Mouse (Mus musculus) embryonic facial prominence, embryonic 14.5 days (tissue): ENCODE data around the gene Alg9. TPM values are rescaled to one million over a fixed set of nuclear protein-coding genes. Genes with fewer than 3 reads are reported as not detected.

Experiments used
- polyA plus RNA-seq: library from polyadenylated mRNA; unstranded; fragments of >200 nt; fragmentation: Nextera tagmentation; extraction: Ambion mirVana; gene quantifications from 2 replicates; pipeline ENCODE4 v1.2.1, GENCODE M21; 2014

Gene Alg9
- polyA plus RNA-seq, 1 experiment from 2014 or later = 35.7 TPM

Other genes with a start within 250 kb of the Alg9 start
- gene Pts, start 246.3 kb upstream of the Alg9 start, polyA plus RNA-seq = 61.3 and 63.3 TPM in 2 replicates
- gene Il18, start 220.2 kb upstream of the Alg9 start, polyA plus RNA-seq = 6.1 and 7.7 TPM in 2 replicates
- 0.15 and 0.16 TPM in 2 replicates for gene Bco2, start 219.8 kb upstream of the Alg9 start, polyA plus RNA-seq
- gene Tex12, start 213.7 kb upstream of the Alg9 start, polyA plus RNA-seq = 0.21 TPM in 1 of 2 replicates, not detected in the other
- gene Sdhd, start 171.2 kb upstream of the Alg9 start, polyA plus RNA-seq = 300 and 330 TPM in 2 replicates
- 239 and 285 TPM in 2 replicates for gene Timm8b, start 171.1 kb upstream of the Alg9 start, polyA plus RNA-seq
- gene Pih1d2, start 157.7 kb upstream of the Alg9 start, polyA plus RNA-seq = 3.2 and 5.8 TPM in 2 replicates
- gene Nkapd1, start 157.6 kb upstream of the Alg9 start, polyA plus RNA-seq = 21.5 and 24.3 TPM in 2 replicates
- gene Dlat, start 115.2 kb upstream of the Alg9 start, polyA plus RNA-seq = 60.1 and 65.9 TPM in 2 replicates
- 14.0 and 16.9 TPM in 2 replicates for gene Dixdc1, start 35.5 kb upstream of the Alg9 start, polyA plus RNA-seq
- gene 2310030G06Rik, start 28.5 kb upstream of the Alg9 start, polyA plus RNA-seq = 4.0 and 6.8 TPM in 2 replicates
- gene Cryab, start 23.7 kb upstream of the Alg9 start, polyA plus RNA-seq = 218 and 275 TPM in 2 replicates
- gene Hspb2, start 22.7 kb upstream of the Alg9 start, polyA plus RNA-seq = 112 and 136 TPM in 2 replicates
- gene Fdxacb1, start 6.8 kb upstream of the Alg9 start, polyA plus RNA-seq = 10.2 and 14.2 TPM in 2 replicates
- 32.5 and 41.2 TPM in 2 replicates for gene 1110032A03Rik, start 501 bp downstream of the Alg9 start, polyA plus RNA-seq
- 55.7 and 60.0 TPM in 2 replicates for gene Ppp2r1b, start 70.3 kb downstream of the Alg9 start, polyA plus RNA-seq
- 13.8 and 15.8 TPM in 2 replicates for gene Sik2, start 234.1 kb downstream of the Alg9 start, polyA plus RNA-seq